Mouse (Mus musculus): ENCODE measurements around the gene S1pr5. TPM values are rescaled to one million over a fixed set of nuclear protein-coding genes. Genes with fewer than 3 reads are reported as not detected.

The S1pr5 gene
- polyA plus RNA-seq, 1 experiment from 2014 or later, result 0.13 TPM

- no peak overlapping the region for H3K27ac ChIP-seq (ENCODE audit: low read length)
- no peak overlapping the region for H3K4me2 ChIP-seq (replicated peaks; ENCODE audit: low read depth, low read length)
- 85% methylated on average over 4 of the region's 4 CpGs for WGBS
- H3K36me3 ChIP-seq (ENCODE audit: insufficient read depth, low read length), result peaks cover 6% of the 10 kb centered on the region; the same call in 1 of the 2 replicates
- H3K4me3 ChIP-seq (ENCODE audit: low read depth, low read length), result no peak overlapping the region
- no peaks in the 10 kb centered on the region for H3K27me3 ChIP-seq (replicated peaks; ENCODE audit: insufficient read depth, low read length)
- ATAC-seq (no peak), DNase-seq (ENCODE audit: low spot score) (no peak)
- no peak for TF ChIP-seq CTCF (IDR thresholded peaks at IDR 0.05)
- TF ChIP-seq EP300 (IDR thresholded peaks at IDR 0.05), result no peak
- H3K9me3 ChIP-seq (ENCODE audit: low read length), result no peaks in the 10 kb centered on the region
- H3K4me1 ChIP-seq (ENCODE audit: insufficient read depth, low read depth, low read length), result no peaks in the 10 kb centered on the region
- no peak overlapping the region for H3K9ac ChIP-seq (replicated peaks; ENCODE audit: low read depth)
Observed at GRCm38 (mm10) chr9:21194787-21195493, 53.3 kb downstream of the S1pr5 start.

- Histone ChIP-seq H3K27ac (ENCODE audit: low read length) (no peak overlapping the region), H3K36me3 (ENCODE audit: insufficient read depth, low read length) (peaks cover 6% of the 10 kb centered on the region; the same call in 1 of the 2 replicates), H3K4me1 (ENCODE audit: insufficient read depth, low read depth, low read length) (no peaks in the 10 kb centered on the region), H3K9me3 (ENCODE audit: low read length) (no peaks in the 10 kb centered on the region), H3K4me3 (ENCODE audit: low read depth, low read length) (no peak overlapping the region), H3K27me3 (replicated peaks; ENCODE audit: insufficient read depth, low read length) (no peaks in the 10 kb centered on the region), H3K4me2 (replicated peaks; ENCODE audit: low read depth, low read length) (no peak overlapping the region), H3K9ac (replicated peaks; ENCODE audit: low read depth) (no peak overlapping the region)
- no peak for DNase-seq (ENCODE audit: low spot score)
- no peak for TF ChIP-seq EP300 (IDR thresholded peaks at IDR 0.05)
- TF ChIP-seq CTCF (IDR thresholded peaks at IDR 0.05), result no peak
- ATAC-seq, result no peak
- WGBS, result 76% methylated on average over 3 of the region's 3 CpGs
Observed at GRCm38 (mm10) chr9:21193786-21194185, 54.5 kb downstream of the S1pr5 start.

Other genes with a start within 250 kb of the S1pr5 start
- 112 and 125 TPM in 2 replicates for gene Mrpl4, start 245.7 kb downstream of the S1pr5 start, polyA plus RNA-seq (2015; fragmentation: Nextera tagmentation; extraction: Ambion mirVana)
- 236 and 352 TPM in 2 replicates for gene Icam1, start 232.5 kb downstream of the S1pr5 start, polyA plus RNA-seq (2015; fragmentation: Nextera tagmentation; extraction: Ambion mirVana)
- 3.3 and 3.8 TPM in 2 replicates for gene Icam4, start 219.1 kb downstream of the S1pr5 start, polyA plus RNA-seq (2015; fragmentation: Nextera tagmentation; extraction: Ambion mirVana)
- 0.18 and 0.27 TPM in 2 replicates for gene Icam5, start 216.4 kb downstream of the S1pr5 start, polyA plus RNA-seq (2015; fragmentation: Nextera tagmentation; extraction: Ambion mirVana)
- 0.51 TPM in 1 of 2 replicates, not detected in the other for gene Zglp1, start 181.3 kb downstream of the S1pr5 start, polyA plus RNA-seq (2015; fragmentation: Nextera tagmentation; extraction: Ambion mirVana)
- gene Gm49373, start 175.3 kb downstream of the S1pr5 start, polyA plus RNA-seq (2015; fragmentation: Nextera tagmentation; extraction: Ambion mirVana), result 0.11 TPM in 1 of 2 replicates, not detected in the other
- gene Fdx1l, start 174.8 kb downstream of the S1pr5 start, polyA plus RNA-seq (2015; fragmentation: Nextera tagmentation; extraction: Ambion mirVana), result 36.7 and 40.9 TPM in 2 replicates
- 0.60 and 0.69 TPM in 2 replicates for gene Gm38431, start 156.4 kb downstream of the S1pr5 start, polyA plus RNA-seq (2015; fragmentation: Nextera tagmentation; extraction: Ambion mirVana)
- gene Raver1, start 156.4 kb downstream of the S1pr5 start, polyA plus RNA-seq (2015; fragmentation: Nextera tagmentation; extraction: Ambion mirVana), result 15.3 and 16.8 TPM in 2 replicates
- gene Tyk2, start 117.2 kb downstream of the S1pr5 start, polyA plus RNA-seq (2015; fragmentation: Nextera tagmentation; extraction: Ambion mirVana), result 10.9 and 12.5 TPM in 2 replicates
- gene Cdc37, start 98.5 kb downstream of the S1pr5 start, polyA plus RNA-seq (2015; fragmentation: Nextera tagmentation; extraction: Ambion mirVana), result 165 and 171 TPM in 2 replicates
- 3.9 and 4.7 TPM in 2 replicates for gene Pde4a, start 82.7 kb downstream of the S1pr5 start, polyA plus RNA-seq (2015; fragmentation: Nextera tagmentation; extraction: Ambion mirVana)
- gene Keap1, start 9.1 kb downstream of the S1pr5 start, polyA plus RNA-seq (2015; fragmentation: Nextera tagmentation; extraction: Ambion mirVana), result 44.7 and 45.9 TPM in 2 replicates
- gene Atg4d, start 16.9 kb upstream of the S1pr5 start, polyA plus RNA-seq (2015; fragmentation: Nextera tagmentation; extraction: Ambion mirVana), result 36.4 and 40.0 TPM in 2 replicates
- 8.9 and 11.9 TPM in 2 replicates for gene Kri1, start 39.5 kb upstream of the S1pr5 start, polyA plus RNA-seq (2015; fragmentation: Nextera tagmentation; extraction: Ambion mirVana)
- 33.9 and 34.9 TPM in 2 replicates for gene Cdkn2d, start 43.0 kb upstream of the S1pr5 start, polyA plus RNA-seq (2015; fragmentation: Nextera tagmentation; extraction: Ambion mirVana)
- gene Ap1m2, start 63.9 kb upstream of the S1pr5 start, polyA plus RNA-seq (2015; fragmentation: Nextera tagmentation; extraction: Ambion mirVana), result 35.9 and 36.4 TPM in 2 replicates
- gene Slc44a2, start 72.3 kb upstream of the S1pr5 start, polyA plus RNA-seq (2015; fragmentation: Nextera tagmentation; extraction: Ambion mirVana), result 155 and 165 TPM in 2 replicates
- gene Ilf3, start 119.4 kb upstream of the S1pr5 start, polyA plus RNA-seq (2015; fragmentation: Nextera tagmentation; extraction: Ambion mirVana), result 53.4 and 58.5 TPM in 2 replicates
- 17.4 and 20.6 TPM in 2 replicates for gene Qtrt1, start 163.4 kb upstream of the S1pr5 start, polyA plus RNA-seq (2015; fragmentation: Nextera tagmentation; extraction: Ambion mirVana)
- 79.8 and 81.1 TPM in 2 replicates for gene Dnm2, start 176.5 kb upstream of the S1pr5 start, polyA plus RNA-seq (2015; fragmentation: Nextera tagmentation; extraction: Ambion mirVana)

Data from lung, postnatal 0 days (tissue).